Mouse (Mus musculus) brain, embryonic 14.5 days (tissue): ENCODE results near the gene Bcar1.

Source experiments
- CTCF ChIP-seq: fragments of 200-500 bp; IDR thresholded peaks from 2 replicates; pipeline ENCODE4 v1.5.1; 2012; ENCODE audit warnings: inconsistent platforms, mild to moderate bottlenecking, moderate library complexity, borderline replicate concordance; ENCODE audit not compliant: insufficient read depth, insufficient read length; ENCODE audit errors: extremely low read depth
- POLR2A ChIP-seq: fragments of 200-500 bp; IDR thresholded peaks from 2 replicates; pipeline ENCODE4 v1.6.1; 2012; ENCODE audit warnings: mild to moderate bottlenecking, inconsistent platforms, borderline replicate concordance; ENCODE audit not compliant: poor library complexity, insufficient read depth, insufficient read length, severe bottlenecking; ENCODE audit errors: extremely low read depth

DNA sequence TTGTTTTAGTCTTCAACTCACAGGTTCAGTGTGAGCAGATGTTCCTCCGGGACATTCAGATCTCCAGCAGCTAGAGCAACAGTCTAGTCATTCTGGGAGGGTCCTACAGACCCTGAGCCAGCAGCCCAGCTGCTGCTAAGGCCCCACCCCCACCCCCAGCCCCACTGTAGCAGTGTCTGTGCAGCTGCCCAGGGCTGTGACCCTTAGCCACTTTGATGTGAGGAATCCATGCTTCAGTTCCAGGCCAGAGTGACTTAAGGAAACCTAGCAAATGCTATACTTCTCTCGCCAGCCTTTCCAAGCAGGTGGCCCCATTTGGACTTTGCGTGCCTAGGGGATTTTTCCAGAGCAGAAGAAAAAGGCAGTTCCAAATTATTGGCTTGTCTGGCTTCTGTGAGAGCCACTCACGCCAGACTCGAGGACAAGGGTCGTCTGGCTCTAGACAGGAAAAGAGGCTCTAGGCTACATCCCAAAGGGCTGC lies 50.3 kb downstream of the Bcar1 start:
- no peak for TF ChIP-seq CTCF
- TF ChIP-seq POLR2A = no peak
